Mouse (Mus musculus) duodenum, adult 2 months (tissue): ENCODE measurements around the gene Ism2. TPM values are rescaled to one million over a fixed set of nuclear protein-coding genes. Genes with fewer than 3 reads are reported as not detected.

Experiments used
- polyA plus RNA-seq: library from polyadenylated mRNA; depleted of rRNA; stranded (reverse); fragments of >200 nt; gene quantifications from 2 replicates; pipeline ENCODE4 v1.2.3, GENCODE M21; 2012; ENCODE audit warnings: low replicate concordance; rRNA removed

Gene Ism2
- polyA plus RNA-seq = 0.14 and 0.50 TPM in 2 replicates

GRCm38 (mm10) chr12:87299657-87300440 lies at the start of gene Ism2:
Ism2 (minus strand) TSS chr12:87299705.

GRCm38 (mm10) chr12:87266108-87266826 lies 33.2 kb downstream of the Ism2 start, which contains the start of the genes Vipas39 and Ahsa1:
Vipas39 (minus strand) TSS chr12:87266256.
Ahsa1 (plus strand) TSS chr12:87266479.

GRCm38 (mm10) chr12:87238632-87239031 lies 60.9 kb downstream of the Ism2 start, which contains the start of gene Noxred1:
Noxred1 (minus strand) TSS chr12:87238732.

Other genes starting within 250 kb of the Ism2 start
- gene Ngb, start 197.2 kb downstream of the Ism2 start, polyA plus RNA-seq = 3.3 and 3.7 TPM in 2 replicates
- 31.7 and 33.0 TPM in 2 replicates for gene Gstz1, start 152.5 kb downstream of the Ism2 start, polyA plus RNA-seq
- gene Pomt2, start 151.7 kb downstream of the Ism2 start, polyA plus RNA-seq = 4.8 and 7.1 TPM in 2 replicates
- gene Samd15, start 100.0 kb downstream of the Ism2 start, polyA plus RNA-seq = not detected in 2 replicates
- gene Tmed8, start 99.3 kb downstream of the Ism2 start, polyA plus RNA-seq = 0.31 and 0.55 TPM in 2 replicates
- gene Noxred1, start 61.0 kb downstream of the Ism2 start, polyA plus RNA-seq = 0.08 and 0.82 TPM in 2 replicates
- gene Vipas39, start 33.4 kb downstream of the Ism2 start, polyA plus RNA-seq = 15.0 and 21.8 TPM in 2 replicates
- gene Ahsa1, start 33.2 kb downstream of the Ism2 start, polyA plus RNA-seq = 16.8 and 18.5 TPM in 2 replicates
- gene Sptlc2, start 88.7 kb upstream of the Ism2 start, polyA plus RNA-seq = 13.2 and 22.4 TPM in 2 replicates
- gene Slirp, start 144.2 kb upstream of the Ism2 start, polyA plus RNA-seq = 1.3 and 3.9 TPM in 2 replicates
- gene Alkbh1, start 144.3 kb upstream of the Ism2 start, polyA plus RNA-seq = 7.4 and 8.3 TPM in 2 replicates
- 0.87 and 1.6 TPM in 2 replicates for gene Snw1, start 172.6 kb upstream of the Ism2 start, polyA plus RNA-seq
- gene Gm5788, start 195.0 kb upstream of the Ism2 start, polyA plus RNA-seq = not detected in 2 replicates
- gene Gm8300, start 214.6 kb upstream of the Ism2 start, polyA plus RNA-seq = not detected in 2 replicates